Mouse (Mus musculus): ENCODE data around the gene Tmem132d.

GRCm38 (mm10) chr5:127874461-127874860 lies 558.4 kb downstream of the Tmem132d start:
- no peak for TF ChIP-seq POLR2A (IDR thresholded peaks at IDR 0.05; ENCODE audit: borderline replicate concordance, control insufficient read depth, low read depth, low read length)
- no peak for TF ChIP-seq CTCF (IDR thresholded peaks at IDR 0.05; ENCODE audit: control insufficient read depth, insufficient read depth, low read length)
